Mouse (Mus musculus): ENCODE data around the gene Blvra. TPM values are rescaled to one million over a fixed set of nuclear protein-coding genes. Genes with fewer than 3 reads are reported as not detected.
"Not testable (repeated sequence)": the region's sequence is repeated elsewhere in the genome, so short reads cannot be mapped to it uniquely, and the experiment has no call there.

Blvra gene
- total RNA-seq (2021), result 10 to 100 TPM; 24.3 to 27.8 TPM
- polyA plus RNA-seq (2012; rRNA removed), result 2.9 TPM in 2 replicates
- long read RNA-seq, transcript Blvra-201 (8 exons, 1,160 nt), result major isoform, 12 of 24 reads
- long read RNA-seq, partial matches to known transcripts, result 0 of 24 reads
- long read RNA-seq, other reads (novel, unspliced or antisense), result 12 of 24 reads

DNA sequence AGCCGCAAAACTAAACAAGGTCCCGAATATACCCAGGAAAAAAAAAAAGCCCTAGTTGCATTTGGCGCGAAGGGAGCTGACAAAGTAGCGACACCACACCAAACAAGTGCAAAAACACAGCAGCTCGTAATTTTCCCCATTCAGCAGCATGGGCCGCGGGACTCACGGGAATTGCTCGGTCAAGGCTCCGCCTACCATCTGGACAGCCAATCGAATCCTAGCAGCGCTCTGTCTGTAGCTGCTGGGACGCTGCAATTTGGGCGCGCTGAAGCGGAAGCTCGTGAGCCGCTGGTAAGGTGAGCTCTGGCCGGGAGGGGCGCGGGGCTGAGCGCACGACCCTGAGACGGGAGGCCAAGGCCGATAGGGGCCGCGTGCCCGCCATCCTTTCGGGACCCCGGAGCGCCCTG, at the start of gene Blvra:
Gene Blvra (plus strand): TSS at position 231 of the 407 bp plus-strand sequence.
- DNase-seq, result peak; percentile 92

DNA sequence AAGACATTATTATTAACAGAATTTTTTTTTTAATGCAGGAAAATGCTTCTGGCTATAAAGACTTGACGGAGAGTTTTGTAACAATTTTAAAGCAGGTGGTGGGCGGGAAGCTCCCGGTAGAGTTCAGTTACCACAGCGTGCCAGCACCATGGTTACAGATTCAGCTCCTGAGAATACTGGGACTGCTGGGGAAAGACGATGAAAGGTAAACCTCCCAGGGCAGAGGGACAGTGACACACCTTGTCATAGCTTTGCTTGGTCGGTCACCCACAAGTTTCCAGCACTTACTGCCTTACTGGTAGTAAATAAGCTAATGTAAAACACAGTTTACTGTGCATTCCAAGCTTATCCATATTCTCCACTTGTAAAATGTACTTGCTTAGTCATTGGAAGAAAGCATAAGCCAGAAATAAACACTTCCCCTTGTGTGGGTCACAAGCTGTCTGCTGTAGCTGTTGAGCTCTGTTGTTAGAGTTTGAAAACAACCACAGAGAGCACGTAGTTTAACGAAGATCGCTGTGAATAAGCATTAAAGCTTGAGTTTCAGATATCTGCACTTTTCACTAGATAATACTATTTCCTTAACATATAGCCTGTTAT, 35.4 kb upstream of the Blvra start:
- no peak for DNase-seq

DNA sequence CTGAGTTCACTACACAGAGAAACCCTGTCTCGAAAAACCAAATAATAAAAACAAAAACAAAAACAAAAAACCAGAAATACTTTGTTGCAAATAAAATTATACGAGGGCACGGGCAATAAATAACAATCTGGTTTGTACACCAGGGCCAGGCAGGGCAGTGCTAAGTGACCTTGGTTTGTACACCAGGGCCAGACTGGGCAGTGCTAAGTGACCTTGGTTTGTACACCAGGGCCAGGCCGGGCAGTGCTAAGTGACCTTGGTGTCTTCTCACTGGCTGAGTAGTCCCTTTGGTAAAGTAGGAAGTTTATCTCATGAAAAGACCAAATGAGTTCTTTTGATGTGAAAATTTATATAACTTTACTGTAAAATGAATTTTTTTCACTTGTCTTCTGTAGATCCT, 33.2 kb upstream of the Blvra start:
- DNase-seq, result peak; percentile 88

DNA sequence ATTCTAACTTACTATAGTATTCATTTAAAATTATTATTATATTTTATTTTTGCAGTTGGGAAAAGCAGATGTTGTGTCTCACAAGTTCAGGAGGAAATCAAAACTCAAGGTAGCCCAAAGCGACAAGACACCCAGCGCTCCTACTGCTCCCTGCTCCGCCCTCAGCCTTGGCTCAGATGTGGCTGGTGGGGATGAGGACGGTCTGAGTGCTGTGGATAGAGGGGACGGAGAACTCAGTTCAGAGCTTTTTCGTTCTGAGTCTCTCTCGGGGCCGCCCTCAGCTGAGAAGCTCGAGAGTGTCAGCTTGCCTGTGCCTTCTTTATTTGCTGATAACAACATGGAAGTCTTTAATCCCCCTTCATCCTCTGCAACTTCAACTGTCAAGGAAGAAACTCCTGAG, 9.0 kb upstream of the Blvra start:
- DNase-seq, result no peak

DNA sequence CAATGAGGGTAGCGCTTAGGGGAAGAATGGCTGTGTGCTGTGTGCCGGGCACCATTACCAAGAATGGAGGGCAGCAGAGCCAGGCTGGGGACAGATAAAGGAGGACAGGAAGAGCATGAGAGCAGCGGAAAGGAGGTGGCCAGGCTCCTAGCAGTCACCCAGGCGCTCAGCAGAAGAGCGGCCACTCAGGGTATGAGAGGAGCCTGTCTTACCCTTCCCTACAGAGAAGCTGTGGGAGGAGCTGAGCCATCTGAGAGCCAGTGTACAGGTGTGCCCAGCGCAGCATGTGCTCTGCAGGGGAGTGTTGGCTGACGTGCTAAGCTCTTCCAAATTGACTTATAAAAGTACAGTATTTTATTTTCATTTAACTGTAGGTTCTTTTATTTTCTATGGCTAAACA, 1.7 kb upstream of the Blvra start:
- no peak for DNase-seq

DNA sequence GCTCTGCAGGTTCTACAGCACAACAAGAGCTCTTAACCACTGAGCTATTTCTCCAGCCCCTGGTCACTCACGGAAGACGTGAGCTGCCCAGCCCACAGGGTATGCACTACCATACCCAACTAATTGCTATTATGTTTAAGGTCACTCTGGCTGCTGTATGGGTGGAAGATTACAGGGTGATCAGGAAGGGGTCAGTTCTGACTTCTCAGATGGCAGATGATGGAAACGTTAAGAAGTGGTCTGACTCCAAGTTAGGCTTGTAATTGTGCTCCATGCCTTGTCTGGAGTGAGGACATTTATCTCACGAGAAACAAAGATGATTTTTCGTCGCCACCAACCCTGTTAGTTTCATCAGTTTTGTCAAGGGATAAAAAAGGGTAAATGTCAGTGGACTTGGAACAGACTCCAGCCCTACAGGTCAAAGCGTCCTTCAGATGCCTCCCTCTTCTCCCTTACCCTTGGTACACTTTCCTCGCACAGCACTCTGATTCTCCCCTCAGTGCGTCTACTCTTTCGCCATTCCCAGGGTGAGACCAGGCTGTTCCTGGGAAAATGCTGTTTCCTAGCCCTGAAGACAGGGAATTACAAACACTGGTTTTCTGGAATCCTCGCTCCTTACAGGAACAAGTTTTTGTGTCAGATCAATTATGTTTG, 557 bp upstream of the Blvra start:
- no peak for DNase-seq

DNA sequence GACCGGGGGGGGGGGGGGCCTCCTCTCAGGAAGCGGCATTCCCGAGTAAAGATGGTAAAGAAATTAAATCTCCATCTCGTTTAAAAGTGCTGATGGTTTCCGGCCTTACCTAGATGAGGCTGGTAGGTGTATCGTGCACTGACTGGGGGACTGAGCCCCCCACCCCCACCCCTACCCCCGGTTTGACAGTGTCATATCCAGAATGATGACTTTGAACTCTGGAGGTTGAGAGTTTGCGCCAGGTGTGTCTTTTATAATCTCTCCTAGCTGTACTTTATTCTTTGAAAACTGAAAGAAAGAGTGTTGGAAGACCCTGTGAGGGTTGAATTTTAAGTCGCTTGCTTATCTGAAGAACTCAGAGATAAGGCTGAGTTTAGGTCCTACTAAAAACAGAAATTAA, 414 bp downstream of the Blvra start:
- no peak for DNase-seq

DNA sequence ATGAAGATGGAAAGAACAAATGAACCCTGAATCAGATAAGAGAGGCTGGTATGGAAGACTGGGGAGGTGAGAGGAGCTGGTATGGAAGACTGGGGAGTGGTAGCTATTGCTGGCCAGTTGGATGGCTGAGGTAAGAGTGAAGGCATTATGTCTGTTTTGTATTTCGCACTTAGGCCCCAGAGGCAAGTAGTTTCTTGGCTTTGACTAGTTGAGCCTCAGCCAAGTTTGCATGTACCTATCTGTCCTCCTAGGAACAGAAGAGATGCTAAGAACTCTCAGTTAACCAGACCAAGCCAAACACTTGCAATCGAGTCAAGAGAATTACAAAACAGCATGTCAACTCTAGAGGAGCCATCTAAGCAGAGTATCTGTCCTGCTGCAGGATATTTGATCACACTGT, 3.7 kb downstream of the Blvra start:
- no peak for DNase-seq

DNA sequence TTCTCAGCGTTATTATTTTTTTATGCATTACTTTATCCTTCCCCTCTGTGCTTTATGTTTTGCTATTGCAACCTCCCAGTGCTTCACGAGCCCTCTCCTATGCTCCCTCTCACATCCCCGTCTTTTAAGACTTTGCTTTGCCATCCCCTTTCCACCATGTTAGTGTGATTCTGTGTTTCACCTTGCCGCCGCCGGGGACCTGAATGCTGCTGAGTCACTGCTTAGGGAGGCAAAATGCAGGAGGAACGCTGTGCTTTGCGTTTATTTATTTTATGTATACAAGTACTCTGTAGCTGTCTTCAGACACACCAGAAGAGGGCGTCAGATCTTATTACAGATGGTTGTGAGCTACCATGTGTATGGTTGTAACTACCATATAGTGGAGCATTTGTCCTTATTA, 7.1 kb downstream of the Blvra start:
- DNase-seq, result no peak

DNA sequence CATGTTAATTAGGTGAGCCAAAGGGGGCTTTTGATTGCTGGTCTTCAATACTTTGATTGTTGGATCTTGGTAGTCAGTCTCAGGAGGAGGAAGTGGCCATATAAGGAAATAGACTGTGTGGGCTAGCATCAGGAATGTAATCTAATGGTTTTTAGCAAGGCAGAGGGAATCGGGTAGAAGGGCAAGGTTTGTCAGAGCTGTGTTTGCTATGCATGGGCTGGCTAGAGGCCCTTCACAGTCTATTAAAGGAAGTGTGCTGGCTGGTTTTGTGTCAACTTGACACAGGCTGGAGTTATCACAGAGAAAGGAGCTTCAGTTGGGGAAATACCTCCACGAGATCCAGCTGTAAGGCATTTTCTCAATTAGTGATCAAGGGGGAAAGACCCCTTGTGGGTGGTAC, 8.6 kb downstream of the Blvra start:
- not testable (repeated sequence) for DNase-seq

DNA sequence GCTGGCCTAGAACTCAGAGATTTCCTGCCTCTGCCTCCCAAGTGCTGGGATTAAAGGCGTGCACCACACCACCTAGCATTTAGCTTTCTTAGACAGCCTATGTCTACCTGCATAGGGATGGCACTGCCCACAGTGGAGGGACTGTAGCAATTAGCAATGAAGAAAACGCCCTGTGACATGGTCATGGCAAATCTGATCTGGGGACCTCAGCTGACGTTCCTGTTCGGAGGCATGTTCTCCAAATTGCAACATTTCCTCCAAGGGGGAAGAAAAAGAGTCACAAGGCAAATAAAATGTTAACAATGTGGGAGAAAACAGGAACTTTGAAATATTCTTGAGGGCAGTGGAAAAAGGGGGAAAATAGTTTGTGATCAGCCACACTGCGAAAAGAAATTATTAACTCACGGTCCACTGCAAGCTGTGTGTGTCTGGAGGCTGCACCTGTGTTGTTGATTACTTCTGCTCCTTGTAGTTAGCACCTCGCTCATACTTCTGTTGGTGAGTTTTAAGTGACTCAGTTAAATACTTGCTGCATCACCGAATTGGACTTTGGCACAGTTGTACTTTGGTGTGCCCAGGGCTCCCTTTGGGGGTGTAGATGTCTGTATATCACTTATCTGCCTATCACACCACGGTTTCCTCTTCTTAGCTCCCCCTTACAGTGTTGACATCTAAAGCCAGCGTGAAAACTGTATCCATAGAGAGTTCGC, 9.6 kb downstream of the Blvra start:
- no peak for DNase-seq

DNA sequence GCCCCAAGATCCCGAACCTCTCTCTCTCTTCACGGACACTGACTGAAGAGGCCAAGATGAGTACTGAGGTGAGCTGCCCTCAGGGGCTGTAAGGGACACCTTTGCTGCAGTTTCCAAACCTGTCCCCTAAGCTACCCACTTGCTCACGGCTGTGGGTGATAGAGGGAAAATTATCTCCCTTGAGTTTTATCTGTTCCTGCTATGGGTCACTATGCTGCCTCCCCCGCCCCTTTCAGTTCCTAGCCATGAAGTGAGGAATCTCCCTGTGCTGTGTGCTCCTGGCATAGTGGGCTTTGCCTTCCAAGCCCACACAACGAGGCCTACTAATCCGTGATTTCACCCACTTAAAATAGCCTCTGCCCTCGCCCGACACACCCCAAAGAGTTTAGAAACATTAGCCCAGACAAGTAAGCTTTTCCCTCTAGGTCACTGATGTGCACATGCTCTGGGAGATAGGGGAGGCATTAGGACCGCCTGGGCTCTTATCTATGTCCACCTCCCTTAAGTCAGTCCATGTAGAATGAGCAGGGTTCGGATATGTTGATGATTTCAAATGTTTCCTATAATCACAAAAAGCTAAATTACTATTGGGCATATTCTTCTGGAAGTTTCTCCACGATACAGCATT, 10.2 kb downstream of the Blvra start:
- DNase-seq, result no peak

DNA sequence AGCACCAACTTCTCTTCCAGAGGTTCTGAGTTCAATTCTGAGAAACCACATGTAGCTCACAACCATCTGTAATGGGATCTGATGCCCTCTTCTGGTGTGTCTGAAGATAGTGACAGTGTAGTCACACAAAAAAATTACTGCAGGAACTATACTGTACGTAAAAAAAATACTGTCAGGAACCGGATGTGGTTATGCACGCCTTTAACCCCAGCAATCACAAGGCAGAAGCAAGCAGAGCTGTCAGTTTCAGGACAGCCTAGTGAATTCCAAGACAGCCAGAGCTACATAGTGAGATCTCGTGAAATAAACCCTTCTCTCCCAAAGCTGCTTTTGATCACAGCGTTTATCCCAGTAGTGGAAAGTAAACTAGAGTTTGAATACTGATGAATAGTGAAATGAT, 15.8 kb downstream of the Blvra start:
- DNase-seq, result no peak

DNA sequence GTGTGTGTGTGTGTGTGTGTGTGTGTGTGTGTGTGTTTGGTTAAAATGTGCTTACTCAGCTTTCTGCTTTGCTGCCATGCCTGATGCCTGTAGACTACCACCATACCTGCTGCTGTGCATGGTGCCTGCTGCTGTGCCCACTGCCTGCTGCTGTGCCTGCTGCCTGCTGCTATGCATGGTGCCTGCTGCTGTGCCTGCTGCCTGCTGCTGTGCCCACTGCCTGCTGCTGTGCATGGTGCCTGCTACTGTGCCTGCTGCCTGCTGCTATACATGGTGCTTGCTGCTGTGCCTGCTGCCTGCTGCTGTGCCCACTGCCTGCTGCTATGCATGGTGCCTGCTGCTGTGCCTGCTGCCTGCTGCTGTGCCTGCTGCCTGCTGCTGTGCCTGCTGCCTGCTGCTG, 19.7 kb downstream of the Blvra start:
- not testable (repeated sequence) for DNase-seq

DNA sequence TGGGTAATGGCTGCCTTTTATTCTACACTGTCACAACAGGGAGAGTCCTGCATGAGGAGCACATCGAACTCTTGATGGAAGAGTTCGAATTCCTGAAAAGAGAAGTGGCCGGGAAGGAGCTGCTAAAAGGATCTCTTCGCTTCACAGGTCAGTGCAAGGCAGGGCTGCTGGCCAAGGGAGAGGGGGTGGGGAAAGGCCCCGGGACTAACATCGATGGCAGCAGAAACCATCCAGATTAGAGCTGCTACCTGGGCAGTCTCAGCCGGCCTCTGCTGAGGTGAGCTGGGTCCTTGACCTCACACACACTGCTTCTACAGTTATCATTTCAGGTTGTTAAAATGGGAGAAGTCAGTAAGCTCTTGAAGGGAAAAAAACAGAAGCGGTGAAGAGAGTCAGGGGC, 21.5 kb downstream of the Blvra start:
- DNase-seq, result no peak

DNA sequence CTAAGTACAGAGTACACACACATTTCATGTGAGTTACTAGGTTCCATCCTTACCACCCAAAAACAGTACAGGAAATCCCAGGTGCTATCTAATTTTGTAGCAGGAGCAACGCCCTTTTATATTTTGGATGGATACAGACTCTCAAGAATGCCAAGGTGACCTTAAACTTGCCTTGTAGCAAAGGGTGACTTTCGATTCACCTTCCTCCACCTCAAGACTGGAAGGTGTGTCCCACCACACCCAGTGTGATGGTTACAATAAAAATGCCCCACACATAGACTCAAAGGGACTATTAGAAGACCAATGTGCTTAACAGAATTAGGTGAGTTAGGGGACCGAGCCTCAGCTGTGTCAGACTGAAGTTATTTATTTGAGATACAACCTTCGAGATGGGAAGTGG, 38.5 kb downstream of the Blvra start:
- no peak for DNase-seq

DNA sequence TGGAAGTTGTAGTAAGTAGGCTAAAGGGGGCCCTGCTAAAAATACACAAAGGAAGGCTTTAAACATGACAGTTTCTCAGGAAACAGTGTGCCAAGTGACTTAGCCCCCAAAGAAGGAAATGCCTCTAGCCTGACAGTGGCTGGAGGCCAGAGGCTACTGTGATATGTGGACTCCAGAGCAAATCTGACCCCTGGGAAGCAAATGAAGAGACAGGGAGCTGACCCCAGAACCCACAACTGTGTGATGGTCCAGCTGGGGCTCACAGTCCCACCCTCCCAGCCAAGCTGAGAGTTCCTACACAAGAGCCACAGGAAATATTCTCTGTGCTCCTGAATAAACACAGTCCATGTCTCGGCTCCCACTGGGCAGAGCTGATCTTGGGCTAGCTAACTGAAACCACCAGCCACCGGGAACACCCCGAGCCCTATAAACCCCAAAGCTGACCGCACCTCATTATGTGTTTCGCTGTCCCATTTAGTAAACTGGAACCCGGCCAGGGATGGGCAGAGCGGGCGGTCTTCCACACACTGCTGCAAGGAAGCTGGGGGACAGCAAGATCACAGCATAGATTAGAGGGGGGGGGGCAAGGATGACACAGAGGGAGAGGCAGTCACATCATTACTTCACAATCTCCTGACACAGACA, 51.2 kb downstream of the Blvra start:
- peak; percentile 15 for DNase-seq

DNA sequence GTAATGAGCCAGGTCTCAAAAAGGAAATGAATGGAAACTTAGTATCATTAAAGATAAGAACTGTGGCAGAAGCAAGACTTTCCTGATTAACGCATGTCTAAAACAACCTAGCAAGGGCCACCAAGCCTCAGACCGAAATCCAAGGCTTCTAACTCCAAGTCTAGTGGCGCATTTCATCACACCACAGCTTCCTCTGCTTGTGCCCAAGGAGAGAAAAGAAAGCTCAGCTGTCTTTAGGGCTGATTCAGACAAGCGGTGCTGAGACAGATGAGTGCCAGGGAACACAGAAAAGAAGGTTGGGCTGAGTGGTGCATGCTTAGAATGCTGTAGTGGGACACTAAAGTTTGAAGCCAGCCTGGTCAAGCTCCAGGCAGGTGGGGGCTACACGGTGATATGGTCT, 58.5 kb downstream of the Blvra start:
- no peak for DNase-seq

DNA sequence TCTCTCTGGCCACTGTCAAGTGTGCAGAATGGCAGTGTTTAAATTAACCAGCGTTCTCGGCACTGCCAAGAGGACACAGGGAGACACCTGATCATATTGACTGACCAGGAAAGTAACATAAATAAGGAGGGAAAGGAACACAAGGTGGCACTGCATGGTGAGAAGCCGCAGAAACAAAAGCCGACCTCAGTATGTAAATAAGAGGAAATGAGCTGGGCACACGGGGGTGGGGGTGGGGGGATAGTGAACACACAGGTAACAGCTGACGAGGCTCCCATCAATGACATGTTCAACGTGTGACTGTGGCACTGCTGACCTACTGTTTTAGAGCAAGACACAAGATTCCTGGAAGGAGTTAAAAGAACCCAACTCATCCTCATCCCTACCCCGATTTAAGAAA, 60.9 kb downstream of the Blvra start:
- no peak for DNase-seq

DNA sequence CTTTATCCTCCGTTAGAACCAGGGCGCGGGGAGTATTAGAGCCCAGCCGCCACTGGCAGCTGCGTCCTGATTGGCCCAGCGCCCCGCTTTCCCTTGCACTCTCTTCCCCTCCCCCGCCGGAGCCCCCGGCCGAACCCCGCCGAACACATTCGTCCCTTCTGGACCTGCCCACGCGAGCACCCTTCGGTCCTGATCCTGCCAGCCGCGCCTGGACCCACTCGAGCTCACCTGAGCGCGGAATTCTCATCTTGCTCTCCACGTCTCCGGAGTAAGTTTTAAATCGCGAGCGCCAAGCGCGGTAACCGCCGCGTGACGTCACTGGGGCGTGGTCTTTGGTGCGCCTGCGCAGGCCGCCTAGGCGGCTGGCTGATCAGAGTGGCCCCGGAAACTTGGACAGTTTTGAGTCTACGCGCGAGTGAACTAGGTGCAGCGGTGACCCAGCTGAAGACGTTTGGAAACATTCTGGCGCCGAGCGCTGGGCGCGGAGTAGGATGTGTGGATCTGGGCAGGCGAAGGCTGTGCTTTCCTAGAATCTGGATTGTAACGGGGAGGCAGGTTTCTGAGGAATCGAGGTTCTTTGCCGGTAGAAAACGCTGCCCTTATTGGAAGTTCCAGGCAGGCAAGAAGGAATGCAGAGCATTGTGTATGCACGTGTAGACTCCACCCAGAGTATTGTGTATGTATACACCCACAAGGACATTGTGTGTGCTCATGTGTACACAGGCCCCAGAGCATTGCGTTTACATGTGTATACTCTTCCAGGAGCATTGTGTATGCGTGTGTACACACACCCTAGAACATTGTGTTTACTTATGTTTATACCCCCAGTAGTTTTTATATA, 63.4 kb downstream of the Blvra start, which contains the start of gene Ncaph:
Gene Ncaph (minus strand): TSS at position 334 of the 841 bp plus-strand sequence.
- peak; percentile 96 for DNase-seq

DNA sequence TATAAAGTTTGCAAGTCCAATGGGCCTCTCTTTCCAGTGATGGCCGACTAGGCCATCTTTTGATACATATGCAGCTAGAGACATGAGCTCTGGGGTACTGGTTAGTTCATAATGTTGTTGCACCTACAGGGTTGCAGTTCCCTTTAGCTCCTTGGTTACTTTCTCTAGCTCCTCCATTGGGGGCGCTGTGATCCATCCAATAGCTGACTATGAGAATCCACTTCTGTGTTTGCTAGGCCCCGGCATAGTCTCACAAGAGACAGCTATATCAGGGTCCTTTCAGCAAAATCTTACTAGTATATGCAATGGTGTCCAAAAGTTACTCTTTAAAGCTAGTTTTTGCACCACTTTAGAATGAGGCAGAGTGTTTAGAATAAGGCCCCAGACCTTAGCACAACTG, 64.8 kb downstream of the Blvra start:
- not testable (repeated sequence) for DNase-seq

Data from adrenal gland, adult 2 months (tissue).